Mouse (Mus musculus) adrenal gland, postnatal 14 days (tissue): ENCODE measurements around the gene C530025M09Rik. TPM values are rescaled to one million over a fixed set of nuclear protein-coding genes. Genes with fewer than 3 reads are reported as not detected.

ENCODE experiments used
- DNase-seq: peaks from one replicate; pipeline ENCODE4 v3.0.0; 2021; ENCODE audit warnings: mixed read lengths
- long read RNA-seq, 2 experiments: library from polyadenylated mRNA; stranded (forward); transcript quantifications; one replicate each; pipeline ENCODE4 v2.0.0; 2021
- total RNA-seq: library from RNA; stranded (reverse); gene quantifications from 2 replicates; pipeline ENCODE4 v1.2.3, GENCODE M21; 2021

Gene C530025M09Rik
- not detected in 2 replicates for total RNA-seq
- long read RNA-seq, experiment 1: 0 reads
- long read RNA-seq, experiment 2: 0 reads

DNA sequence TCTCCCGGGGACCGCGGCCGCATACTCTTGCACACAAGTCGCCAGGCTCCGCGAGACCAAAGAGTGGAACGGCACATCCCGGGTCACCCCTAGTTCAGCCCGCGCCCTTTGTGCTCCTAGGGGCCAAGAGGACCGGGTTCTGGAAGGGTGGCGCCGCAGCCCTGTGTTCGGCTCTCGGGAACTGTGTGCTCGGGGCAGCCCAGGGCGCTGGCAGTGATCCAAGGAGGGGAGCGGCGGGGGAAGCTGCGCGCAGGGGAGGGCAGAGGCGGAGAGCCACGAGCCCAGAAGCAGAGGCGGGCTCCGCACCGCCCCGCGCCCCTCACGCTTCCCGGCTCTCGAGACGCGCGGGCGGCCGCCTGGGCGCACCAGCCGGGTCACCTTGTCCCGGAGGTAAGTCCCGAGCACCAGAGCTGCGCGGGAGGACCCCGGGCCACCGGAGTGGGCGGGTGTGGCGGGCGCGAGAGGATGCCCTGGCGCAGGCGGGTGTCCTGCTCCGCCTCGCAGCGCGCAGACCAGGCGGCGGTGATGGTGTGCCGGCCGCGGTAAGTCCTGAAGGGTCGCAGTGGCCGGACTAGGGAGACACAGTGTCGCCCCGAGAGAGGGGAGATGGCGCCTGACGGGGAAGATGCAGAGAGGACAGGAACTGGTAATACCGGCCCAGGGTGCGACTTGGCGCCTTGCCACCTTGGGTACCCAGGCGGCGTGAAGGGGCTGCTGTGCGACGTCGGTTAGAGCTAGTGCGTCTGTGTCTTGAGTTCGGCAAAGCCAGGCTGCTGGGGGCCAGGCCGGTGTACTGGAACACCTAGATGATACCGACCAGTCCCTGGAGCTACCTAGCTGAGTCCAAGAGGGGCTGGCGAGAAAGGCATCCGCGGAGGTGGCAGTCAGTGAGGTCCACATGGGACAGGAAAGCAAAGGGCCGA is at the start of gene C530025M09Rik:
Gene C530025M09Rik, minus strand, starts transcription at position 678 of the 923 bp plus-strand sequence.
- DNase-seq: peak; percentile 67

DNA sequence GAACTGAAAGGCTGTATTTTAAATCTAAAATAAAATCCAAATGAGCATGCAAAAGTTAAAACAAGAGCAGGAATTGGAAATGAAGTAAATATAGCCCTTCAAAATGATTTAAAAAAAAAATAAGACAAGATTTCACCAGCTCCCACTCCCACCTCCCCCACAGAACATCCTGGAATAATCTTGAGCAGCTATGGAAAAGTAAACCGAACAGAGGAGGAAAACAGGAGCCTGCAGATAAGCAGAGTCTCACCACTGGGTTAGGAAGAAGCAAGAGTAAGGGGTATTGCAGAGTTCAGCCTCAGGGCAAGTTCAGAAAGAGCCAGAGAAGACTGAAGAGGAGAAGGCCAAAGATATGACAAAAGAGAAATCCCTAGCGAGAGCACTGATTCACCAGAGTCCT is 46.9 kb upstream of the C530025M09Rik start:
- no peak for DNase-seq

DNA sequence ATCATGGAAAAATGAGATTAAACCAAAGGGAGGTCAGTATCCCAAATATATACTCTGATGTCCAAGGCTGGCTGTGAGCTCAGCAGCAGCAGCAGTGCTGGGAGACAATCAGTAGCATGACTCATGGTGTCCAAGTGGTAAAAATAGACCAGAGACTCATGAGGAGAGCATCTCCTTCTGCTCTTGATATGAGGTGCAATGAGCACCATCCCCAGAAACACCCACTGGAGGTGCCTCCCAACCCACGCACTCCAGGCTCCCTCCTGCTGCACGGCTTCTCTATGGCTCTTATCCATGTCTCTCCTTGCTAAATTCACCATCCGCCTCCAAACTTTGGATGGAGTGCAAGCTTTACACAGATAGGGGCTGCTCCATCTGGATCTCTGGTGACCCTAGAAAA is 42.3 kb upstream of the C530025M09Rik start:
- DNase-seq: no peak

DNA sequence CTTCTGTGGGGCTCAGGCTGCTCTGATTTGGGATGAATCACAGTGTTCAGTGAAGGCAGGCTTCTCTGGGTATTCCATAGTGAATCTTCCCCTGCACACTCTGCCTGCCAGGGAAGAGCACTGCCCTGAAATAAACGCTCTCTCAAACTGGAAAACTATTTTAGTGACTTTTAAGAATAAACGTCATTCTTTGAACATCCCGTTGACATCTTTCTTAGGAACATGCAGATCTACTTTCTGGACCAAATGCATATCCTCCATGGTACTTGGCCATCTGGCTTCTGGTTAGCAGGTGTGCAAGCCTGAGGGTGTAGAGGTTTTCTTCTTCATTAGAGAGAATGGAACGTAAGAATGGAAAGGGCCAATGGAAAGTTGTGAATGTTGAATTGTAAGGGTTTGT is 41.5 kb upstream of the C530025M09Rik start:
- no peak for DNase-seq

DNA sequence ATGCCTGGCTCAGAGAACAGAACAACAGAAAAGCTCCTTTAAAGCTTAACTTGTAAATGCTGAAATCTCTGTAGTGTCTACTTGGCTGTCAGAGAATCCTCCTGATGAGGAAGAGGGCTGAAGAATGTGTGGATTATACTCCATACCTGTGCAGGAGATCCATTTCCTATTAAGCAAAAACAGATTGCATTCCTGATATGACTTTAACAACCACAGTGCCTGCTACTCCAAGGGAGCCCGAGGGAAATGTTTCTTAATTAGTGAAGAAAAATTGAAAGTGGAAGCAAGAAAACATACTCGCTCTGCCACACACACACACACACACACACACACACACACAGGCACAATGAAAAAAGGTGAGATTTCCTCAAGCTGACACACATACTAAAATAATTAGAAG is 39.5 kb upstream of the C530025M09Rik start:
- no peak for DNase-seq

DNA sequence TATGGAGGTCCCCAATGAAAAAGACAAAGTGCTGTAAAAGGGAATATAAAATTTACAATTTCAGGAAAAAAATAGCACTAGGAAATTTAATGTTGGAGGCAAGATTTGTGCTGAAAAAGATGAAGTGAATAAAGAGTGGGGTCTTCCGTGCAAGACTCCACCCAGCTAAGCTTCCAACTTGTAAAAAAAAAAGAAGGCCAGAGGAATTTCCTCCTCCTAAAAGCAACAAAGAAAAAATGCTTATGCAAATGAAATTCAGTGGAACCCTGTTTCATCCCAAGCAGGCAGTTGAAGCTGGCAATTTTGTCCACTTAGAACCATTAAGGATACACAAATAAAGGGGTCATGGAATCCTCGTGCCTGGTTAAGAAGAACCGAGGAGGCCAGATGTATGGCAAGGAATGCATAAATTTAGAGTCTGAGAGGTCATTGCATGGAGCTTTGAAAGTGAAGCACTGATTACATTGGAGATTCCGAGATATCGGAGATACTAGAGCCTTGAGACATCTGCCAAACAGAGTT is 35.0 kb upstream of the C530025M09Rik start:
- no peak for DNase-seq

DNA sequence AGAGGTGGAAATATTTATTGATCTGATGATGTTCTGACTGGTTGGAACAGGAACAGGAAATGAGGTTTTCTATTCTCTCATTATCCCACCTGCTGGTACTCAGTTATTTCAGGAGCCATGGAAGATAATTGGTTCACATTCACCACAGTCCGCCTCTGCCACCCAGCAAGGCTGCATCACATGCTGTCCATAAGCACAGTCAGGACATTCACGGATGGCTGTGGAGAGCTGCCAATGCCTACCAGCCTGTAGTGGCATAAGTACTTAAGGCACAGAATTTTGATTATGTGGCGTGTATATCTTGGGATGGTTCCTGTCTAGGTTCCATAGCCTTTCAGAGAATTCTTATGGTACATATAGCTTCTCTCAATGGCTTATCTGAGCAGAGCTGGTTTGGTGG is 30.0 kb upstream of the C530025M09Rik start:
- no peak for DNase-seq

DNA sequence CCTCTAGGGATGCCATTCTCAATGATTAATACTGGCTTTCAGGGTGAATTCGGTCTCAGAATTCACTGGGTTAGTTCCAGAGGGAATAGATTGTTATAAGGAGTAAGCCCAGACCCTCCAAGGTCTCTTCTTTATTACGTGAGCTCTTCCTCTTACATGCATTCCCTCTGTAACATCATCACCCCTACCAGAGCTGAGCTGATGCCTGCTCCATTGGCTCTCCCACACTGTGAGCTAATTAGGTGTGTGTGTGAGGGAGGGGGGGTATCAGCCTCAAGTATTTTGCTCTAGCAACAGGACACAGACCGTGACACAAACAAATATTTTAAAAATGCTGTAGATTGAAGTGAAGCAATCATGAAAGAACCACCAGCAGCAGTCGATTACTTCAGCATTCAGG is 17.8 kb upstream of the C530025M09Rik start:
- DNase-seq: no peak

DNA sequence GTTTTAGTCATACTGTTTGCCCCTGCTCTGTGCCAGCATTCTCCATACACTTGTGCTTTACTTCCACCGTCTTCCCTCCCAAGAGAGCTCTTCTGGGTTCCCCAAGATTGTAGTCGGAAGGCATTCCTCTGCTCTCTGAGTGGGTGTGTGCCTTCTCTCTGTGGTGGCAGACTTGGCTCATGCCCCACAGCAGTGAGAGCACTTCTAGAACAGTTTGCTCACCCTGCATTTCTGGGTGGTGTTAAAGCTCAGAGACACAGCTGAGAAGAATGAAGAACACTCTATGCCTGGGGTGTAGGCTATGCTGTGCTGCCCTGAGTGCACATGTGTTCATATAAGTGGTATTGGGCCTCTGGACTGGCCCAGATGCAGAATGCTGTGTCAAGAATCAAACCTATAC is 13.6 kb upstream of the C530025M09Rik start:
- DNase-seq: no peak

DNA sequence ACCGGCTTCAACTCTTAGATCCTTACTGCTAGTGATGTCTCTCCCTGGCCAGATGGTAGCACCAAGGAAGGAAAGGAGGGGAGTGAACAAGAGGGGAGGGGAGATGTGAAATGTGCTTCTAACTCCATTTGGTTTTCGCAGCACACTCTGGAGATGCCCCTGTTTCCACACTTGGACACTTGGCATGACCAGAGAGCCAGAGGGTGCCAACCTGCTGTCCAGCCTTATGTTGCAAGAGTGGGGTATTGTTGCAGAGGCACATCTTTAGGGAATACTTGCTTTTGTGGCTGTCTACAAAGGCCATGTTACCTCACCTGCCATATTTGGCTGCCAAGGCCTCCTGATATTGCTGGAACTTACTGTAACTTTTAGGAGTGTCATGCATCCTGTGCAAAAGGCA is 8.7 kb upstream of the C530025M09Rik start:
- DNase-seq: peak; percentile 43

DNA sequence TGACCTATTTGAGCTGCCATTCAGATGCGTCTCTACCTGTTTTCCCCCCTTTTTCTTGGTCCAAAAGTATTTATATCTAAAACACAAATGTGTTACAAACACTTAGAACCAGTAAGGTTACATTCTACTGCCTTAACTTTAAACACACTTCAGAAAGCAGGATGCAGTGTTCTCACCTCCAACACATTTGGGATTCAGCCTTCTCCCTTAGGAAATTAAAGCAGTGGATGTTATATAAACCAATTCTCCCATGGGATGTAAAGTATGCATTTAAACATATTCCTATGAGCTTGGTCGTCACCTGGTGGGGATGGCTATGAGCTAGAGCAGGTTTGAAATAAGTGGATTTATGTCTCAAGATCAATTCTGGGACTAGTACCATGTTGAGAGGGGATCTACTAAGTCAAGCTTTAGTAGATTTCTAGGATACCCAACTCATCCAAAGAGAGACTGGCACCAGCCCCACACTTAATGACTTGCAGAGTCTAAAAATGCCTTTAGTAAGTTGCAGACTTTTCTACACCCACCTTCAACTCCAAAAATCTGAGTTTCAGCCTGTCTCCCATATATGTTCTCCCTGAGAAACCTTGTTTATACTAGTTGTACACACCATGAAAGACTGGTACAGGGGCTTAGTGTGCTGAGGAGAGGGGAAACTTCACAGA is 5.6 kb upstream of the C530025M09Rik start:
- DNase-seq: no peak

DNA sequence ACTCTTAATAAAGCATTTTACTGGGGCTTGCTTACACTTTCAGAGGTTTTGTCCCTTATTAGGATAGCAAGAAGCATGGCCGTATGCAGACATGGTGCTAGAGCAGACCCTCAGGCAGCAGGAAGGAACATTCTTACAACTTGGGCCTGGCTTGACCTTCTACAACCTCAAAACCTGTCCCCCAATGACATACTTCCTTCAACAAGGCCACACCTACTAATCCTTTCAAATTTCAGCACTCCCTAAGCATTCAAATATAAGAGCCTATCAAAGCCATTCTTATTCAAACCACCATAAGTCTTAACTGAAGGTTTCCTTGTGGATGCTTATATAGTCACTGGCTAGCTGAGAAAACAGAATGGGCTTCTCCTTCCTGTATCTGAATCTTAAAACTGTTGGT is 4.1 kb upstream of the C530025M09Rik start:
- DNase-seq: no peak

DNA sequence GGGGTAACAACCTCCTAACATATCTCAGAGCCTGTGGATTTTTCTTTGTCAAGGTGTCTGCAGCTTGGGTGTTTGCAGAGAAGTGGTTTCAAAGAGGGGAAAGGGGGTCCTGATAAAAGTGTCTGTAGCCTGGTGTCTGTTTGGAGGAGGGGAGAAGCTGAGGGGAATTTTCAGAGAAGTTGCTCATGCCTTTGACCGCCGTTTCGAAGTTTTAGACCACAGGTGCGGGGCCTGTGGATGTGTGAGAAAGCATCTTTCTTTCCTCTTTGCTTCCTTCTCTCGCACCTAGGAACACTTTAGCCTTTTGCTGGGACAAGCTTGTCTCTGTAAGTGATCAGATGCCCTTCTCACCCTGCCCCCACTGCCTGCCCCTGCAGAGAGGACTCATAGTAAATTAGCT is 1.3 kb upstream of the C530025M09Rik start:
- DNase-seq: no peak

DNA sequence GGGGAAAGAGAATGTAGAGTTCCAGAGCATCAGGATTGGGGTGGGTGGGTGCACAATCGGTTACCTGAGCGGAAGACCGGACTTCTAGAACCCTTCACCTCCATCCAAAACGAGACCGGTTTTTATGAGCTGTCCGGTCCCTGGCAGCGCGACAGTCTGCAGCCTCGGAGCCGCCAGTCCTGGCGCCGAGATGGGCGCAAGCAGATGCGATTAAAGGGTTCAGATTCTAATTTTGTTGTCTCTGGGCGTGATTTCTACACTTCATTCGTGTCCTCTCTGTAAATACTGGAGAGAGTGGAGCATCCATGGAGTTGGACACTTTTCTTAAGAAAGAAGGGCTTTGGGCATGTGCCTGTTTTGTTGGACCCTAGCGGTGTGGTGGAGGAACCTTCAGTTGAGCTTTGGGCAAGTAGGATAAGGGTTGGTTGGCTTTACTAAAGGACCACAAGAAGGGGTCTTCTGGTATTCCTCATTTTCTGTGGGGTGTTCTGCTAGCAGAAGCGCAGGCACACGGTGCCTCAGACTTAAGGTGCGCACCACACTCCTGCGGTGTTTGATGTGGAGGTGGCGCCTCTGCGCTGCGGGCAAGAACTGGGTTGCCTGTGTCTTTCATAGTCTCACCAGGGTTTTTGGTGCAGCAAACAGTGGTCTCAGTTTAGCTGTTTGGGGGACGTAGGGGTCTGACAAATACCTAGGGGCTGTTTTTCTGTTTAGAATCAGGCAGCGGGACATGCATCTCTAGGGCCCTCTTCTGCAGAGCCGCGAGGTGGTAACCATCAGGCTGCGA is 639 bp upstream of the C530025M09Rik start:
- peak; percentile 4 for DNase-seq

DNA sequence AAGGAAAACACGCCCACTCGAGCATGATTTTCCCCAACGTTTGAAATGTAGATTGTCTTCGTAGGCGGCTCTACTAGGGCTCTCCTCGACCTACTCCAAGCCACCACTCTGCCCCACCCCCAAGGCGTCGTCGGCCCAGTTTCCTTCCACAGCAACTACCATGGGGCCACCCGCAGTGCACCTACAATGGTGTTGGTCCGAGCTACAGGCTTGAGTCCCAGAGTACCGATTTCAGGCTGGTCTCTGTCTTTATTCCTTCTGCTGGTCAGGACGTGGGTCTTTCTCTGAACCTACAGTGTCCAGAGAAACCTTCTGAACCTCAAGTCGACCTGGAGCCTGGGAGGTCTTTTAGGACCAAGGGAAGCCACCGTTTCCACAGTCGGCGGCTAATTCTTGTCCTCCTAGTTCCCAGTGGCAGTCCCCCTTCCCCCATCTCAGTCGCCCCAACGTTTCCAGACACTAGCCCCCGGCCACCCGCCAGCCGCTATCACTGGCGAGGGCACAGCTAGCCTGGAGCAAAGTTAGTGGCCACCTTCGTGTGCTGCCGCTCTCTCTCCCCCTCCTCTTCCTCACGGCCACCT is 968 bp downstream of the C530025M09Rik start:
- DNase-seq: peak; percentile 9

DNA sequence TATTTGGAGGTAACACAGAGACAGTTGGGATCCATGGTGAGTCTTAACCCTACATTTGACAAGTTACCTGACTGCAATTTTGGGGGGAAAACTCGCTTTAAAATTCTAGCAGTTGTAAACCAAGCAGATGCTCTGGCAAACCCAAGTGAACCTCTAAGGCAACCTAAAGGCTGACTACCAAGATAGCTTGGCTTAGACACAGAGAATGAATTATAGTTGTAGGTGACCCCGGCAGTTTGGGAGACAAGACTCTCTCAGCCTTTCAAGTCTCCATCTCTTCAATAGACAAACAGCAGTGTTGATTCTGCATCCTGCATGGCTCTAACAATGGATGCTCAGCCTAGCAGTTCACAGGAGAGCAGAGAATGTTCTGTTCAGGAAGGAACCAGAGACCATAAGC is 2.1 kb downstream of the C530025M09Rik start, which contains the start of gene Syndig1:
Gene Syndig1, plus strand, starts transcription at position 301 of the 400 bp plus-strand sequence.
- DNase-seq: no peak

DNA sequence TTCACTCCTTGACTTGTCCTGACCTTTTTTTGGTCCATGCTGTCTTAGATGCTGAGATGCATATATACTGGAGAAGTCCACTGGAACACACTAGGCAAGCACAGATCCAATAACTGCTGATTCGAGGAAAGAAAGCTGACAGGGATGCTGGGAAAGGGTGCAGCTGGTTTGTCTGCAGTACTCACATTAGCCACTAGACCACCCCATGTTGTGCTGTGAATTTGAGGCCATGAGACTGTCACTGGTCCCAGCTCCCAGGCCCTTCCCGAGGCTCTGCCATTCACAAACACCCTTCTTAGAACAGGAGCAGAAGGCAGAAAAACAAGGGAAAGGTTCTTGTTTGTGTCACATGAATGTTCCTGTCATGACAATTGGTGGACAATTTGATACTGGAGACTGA is 10.8 kb downstream of the C530025M09Rik start:
- no peak for DNase-seq

DNA sequence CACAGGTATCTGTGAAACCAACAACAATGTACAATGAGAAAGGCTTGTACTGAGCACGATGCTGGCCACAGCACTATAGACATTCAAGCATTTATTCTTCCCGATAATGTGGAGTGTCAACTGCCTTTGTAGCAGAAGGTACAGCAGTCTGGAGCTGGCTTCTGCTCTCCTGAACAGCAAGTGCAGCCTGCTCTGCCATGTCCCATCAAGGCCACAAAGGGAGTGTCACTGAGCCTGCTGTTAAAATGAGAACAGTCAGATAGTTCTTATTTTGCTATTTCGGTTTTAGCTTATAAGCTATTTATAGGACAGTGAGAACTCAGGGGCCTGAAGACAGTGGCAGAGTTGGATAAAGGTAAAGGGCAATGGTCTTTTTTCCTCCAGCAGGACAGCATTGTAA is 11.3 kb downstream of the C530025M09Rik start:
- DNase-seq: no peak

DNA sequence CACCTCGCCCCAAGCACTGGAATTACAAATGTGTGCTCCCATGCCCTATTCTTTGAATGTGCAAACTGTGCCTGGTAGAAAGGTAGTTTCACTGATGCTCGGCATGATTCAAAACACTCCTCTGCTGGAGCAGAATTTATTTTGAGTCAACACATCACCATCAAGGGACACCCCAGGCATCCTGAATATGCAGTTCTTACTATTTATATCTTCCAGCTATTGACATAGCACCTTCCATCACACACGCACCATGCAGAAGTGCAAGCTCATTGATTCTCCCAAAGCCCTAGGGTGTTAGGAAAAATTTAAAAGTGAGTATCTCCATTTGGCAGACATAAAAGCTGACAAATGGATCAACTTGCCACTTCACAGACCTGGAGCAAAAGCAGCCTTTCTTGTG is 12.6 kb downstream of the C530025M09Rik start:
- DNase-seq: no peak

DNA sequence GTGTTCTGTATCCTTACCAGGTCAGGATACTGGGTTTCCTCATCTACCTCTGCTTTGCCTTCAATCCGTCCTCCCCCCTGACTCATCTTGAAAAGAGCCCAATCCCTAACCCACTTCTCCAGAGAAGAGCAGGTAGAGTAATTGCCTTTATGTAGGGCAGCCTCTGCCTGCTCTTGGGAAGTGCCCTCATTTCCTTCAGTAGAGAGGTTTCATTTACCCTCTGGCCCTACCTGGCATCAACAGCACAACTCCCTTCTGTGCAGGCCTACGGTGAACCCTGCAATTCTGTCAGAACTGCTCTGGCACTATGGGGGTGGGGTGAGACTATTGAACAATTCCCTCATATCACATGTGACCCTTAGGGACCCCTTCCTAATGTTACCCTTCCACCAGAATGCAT is 18.1 kb downstream of the C530025M09Rik start:
- peak; percentile 10 for DNase-seq

DNA sequence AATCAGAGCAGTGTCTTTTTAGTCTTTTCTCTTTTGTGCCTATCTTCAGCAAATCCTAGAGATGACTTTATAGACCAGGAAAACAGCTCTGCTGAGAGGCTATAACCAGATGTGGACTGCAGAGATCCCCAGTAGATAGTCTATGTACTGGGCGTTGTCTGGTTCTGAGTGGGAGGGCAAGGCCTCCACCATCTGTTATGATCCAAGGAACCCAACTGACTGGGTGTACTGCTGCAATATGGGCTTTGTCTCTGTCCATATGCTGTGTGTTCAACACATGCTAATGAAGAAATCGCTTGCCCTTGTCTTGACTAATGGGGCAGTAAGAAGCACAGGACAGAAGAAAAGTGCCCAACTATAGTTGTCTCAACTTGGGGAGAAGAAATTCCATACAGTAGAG is 25.8 kb downstream of the C530025M09Rik start:
- DNase-seq: no peak

DNA sequence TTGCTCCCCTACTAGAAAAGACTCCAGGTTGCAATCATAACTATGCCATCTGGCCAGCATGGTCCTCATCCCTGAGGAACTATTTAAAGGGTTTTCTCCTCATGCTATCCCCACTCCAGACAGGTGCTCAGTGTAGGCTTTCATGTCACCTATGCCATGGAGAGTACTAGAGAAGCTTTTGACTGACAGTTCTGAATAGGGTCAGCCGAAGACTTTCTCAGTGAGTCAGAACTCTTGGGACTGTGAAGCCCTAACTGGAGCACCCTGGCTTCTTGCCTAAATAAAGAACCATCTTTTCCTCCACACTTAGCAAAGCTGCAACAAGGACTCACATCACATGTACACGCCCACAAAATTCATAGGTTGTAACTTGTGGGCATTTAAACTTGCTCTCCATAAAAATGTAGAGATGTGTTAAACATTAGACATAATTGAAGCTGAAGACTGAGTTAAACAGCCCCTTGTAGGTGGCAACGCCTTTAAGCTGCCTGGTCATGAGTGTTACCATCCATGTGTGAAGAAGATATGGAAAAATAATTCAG is 26.3 kb downstream of the C530025M09Rik start:
- DNase-seq: no peak
